ENCODE assay signal across 8 mouse cellular contexts in genomic region chr13:23585442-23586098, GRCm38 (mm10). TPM values are rescaled to one million over a fixed set of nuclear protein-coding genes. Genes with fewer than 3 reads are reported as not detected.
DNase-seq lines count a peak whose midpoint lies in the region; ATAC-seq and TF ChIP-seq lines count a peak whose summit lies in the region.
"Not testable (repeated sequence)": the region's sequence is repeated elsewhere in the genome, so short reads cannot be mapped to it uniquely, and the experiment has no call there.

No protein-coding gene starts in this region.

- 0% methylated on average over 34 of the region's 36 CpGs for WGBS in forebrain, embryonic 13.5 days
- under 1% methylated on average over 34 of the region's 36 CpGs for WGBS in large intestine, adult 2 months
- 0% methylated on average over 27 of the region's 36 CpGs for WGBS in liver, embryonic 16.5 days (ENCODE audit: insufficient replicate concordance)
- WGBS in neural tube, embryonic 12.5 days, result 0% methylated on average over 31 of the region's 36 CpGs
- under 1% methylated on average over 18 of the region's 36 CpGs for WGBS in stomach, postnatal 0 days

- H3K4me2 ChIP-seq in CH12.LX (ENCODE audit: insufficient read depth, low read depth, poor library complexity, severe bottlenecking), result peak overlapping the region; percentile 96
- peak overlapping the region; percentile 76 for H3K4me2 ChIP-seq in forebrain, embryonic 13.5 days
- peak overlapping the region; percentile 69 for H3K4me2 ChIP-seq in liver, embryonic 16.5 days (ENCODE audit: low read depth, low read length)
- peak overlapping the region; percentile 71 for H3K4me2 ChIP-seq in neural tube, embryonic 12.5 days (replicated peaks)
- H3K4me2 ChIP-seq in stomach, postnatal 0 days (replicated peaks; ENCODE audit: low read depth), result peak overlapping the region; percentile 80

- not testable (repeated sequence) for TF ChIP-seq RAD21 in CH12.LX (IDR thresholded peaks at IDR 0.05; ENCODE audit: low read depth, low read length)

- H3K4me1 ChIP-seq in CH12.LX (ENCODE audit: control insufficient read depth in 1 of 2, insufficient read depth in 2 of 2), result peaks cover 3 to 47% of the 10 kb centered on the region in 2 experiments
- peaks cover 40% of the 10 kb centered on the region for H3K4me1 ChIP-seq in forebrain, embryonic 13.5 days
- peaks cover 29% of the 10 kb centered on the region for H3K4me1 ChIP-seq in liver, embryonic 16.5 days (ENCODE audit: control insufficient read depth, low read depth, low read length)
- H3K4me1 ChIP-seq in neural tube, embryonic 12.5 days, result peaks cover 27% of the 10 kb centered on the region
- H3K4me1 ChIP-seq in stomach, postnatal 0 days (replicated peaks; ENCODE audit: control insufficient read depth, insufficient read depth), result not testable (repeated sequence)

- H3K27ac ChIP-seq in CH12.LX (ENCODE audit: insufficient read depth, low read depth), result peak overlapping the region; percentile 94
- peak overlapping the region; percentile 99 for H3K27ac ChIP-seq in forebrain, embryonic 13.5 days
- H3K27ac ChIP-seq in liver, embryonic 16.5 days (ENCODE audit: low read length), result peak overlapping the region; percentile 100
- peak overlapping the region; percentile 86 for H3K27ac ChIP-seq in neural tube, embryonic 12.5 days
- H3K27ac ChIP-seq in stomach, postnatal 0 days (replicated peaks), result peak overlapping the region; percentile 97

- not testable (repeated sequence) for H3K36me3 ChIP-seq in CH12.LX (replicated peaks in 1 of 2; ENCODE audit: control insufficient read depth in 1 of 2, insufficient read depth in 1 of 2, low read length in 1 of 2); forebrain, embryonic 13.5 days (ENCODE audit: poor library complexity, severe bottlenecking); liver, embryonic 16.5 days (ENCODE audit: control insufficient read depth, insufficient read depth); neural tube, embryonic 12.5 days; stomach, postnatal 0 days (ENCODE audit: control insufficient read depth, insufficient read depth, low read length)

- TF ChIP-seq CTCF in CH12.LX (conservative IDR thresholded peaks at IDR 0.05 in 1 of 2, IDR thresholded peaks at IDR 0.05 in 1 of 2; ENCODE audit: low read depth in 2 of 2, low read length in 2 of 2); stomach, postnatal 0 days (IDR thresholded peaks at IDR 0.05; ENCODE audit: low read depth): not testable (repeated sequence)

- TF ChIP-seq POLR2A in CH12.LX (IDR thresholded peaks at IDR 0.05; ENCODE audit: low read depth, low read length), result peak; percentile 97

- peak overlapping the region; percentile 98 for H3K9ac ChIP-seq in CH12.LX (ENCODE audit: insufficient read depth, low read depth)
- H3K9ac ChIP-seq in forebrain, embryonic 13.5 days, result peak overlapping the region; percentile 85
- peak overlapping the region; percentile 82 for H3K9ac ChIP-seq in liver, embryonic 16.5 days (ENCODE audit: low read depth, low read length)
- H3K9ac ChIP-seq in neural tube, embryonic 12.5 days, result peak overlapping the region; percentile 72
- H3K9ac ChIP-seq in stomach, postnatal 0 days (ENCODE audit: low read length), result peak overlapping the region; percentile 76

- TF ChIP-seq EP300 in CH12.LX (IDR thresholded peaks at IDR 0.05; ENCODE audit: low read length); stomach, postnatal 0 days (optimal IDR thresholded peaks at IDR 0.05): not testable (repeated sequence)

- peak overlapping the region; percentile 23 to 47 (median 45) for H3K4me3 ChIP-seq in CH12.LX (replicated peaks in 1 of 3; ENCODE audit: low read depth in 2 of 3, low read length in 2 of 3, poor library complexity in 1 of 3)
- H3K4me3 ChIP-seq in forebrain, embryonic 13.5 days, result peak overlapping the region; percentile 50
- H3K4me3 ChIP-seq in liver, embryonic 16.5 days (ENCODE audit: low read depth, low read length), result peak overlapping the region; percentile 65
- H3K4me3 ChIP-seq in neural tube, embryonic 12.5 days, result peak overlapping the region; percentile 42
- peak overlapping the region; percentile 57 for H3K4me3 ChIP-seq in stomach, postnatal 0 days (ENCODE audit: low read depth, low read length)

- dilution Hi-C loops in CH12.LX (cut with MboI; ENCODE audit: extremely low pct_ligation_motif_present, extremely low pct_unique_long_range_greater_than_20kb, low sequenced_read_pairs), result not testable (repeated sequence)

- not testable (repeated sequence) for H3K27me3 ChIP-seq in CH12.LX (replicated peaks); forebrain, embryonic 13.5 days; liver, embryonic 16.5 days (ENCODE audit: control insufficient read depth, insufficient read depth, low read depth, low read length); neural tube, embryonic 12.5 days (replicated peaks); stomach, postnatal 0 days (ENCODE audit: control insufficient read depth, insufficient read depth, low read length)

- intact Hi-C loops in heart, postnatal 14 days (cut with DNase I), result loop anchor here (5.0 to 10.0 kb wide), 2 partner anchors 37 to 1831 kb away; partner anchors contain the start of genes Hist1h1e, Hist1h2ak, Hist1h2be and Hist1h2bn

- DNase-seq in CH12.LX (ENCODE audit: extremely low read depth), result peak; percentile 93
- peak; percentile 62 to 67 for DNase-seq in heart, postnatal 14 days
- peak; percentile 81 for DNase-seq in large intestine, adult 2 months (ENCODE audit: low read depth, low spot score)
- peak; percentile 63 for DNase-seq in stomach, postnatal 0 days (ENCODE audit: low spot score)

- H3K9me3 ChIP-seq in CH12.LX (replicated peaks; ENCODE audit: low read length); forebrain, embryonic 13.5 days (replicated peaks); liver, embryonic 16.5 days (replicated peaks; ENCODE audit: control insufficient read depth, low read length); neural tube, embryonic 12.5 days; stomach, postnatal 0 days (ENCODE audit: control insufficient read depth, low read length): not testable (repeated sequence)

- not testable (repeated sequence) for H3K79me2 ChIP-seq in CH12.LX (replicated peaks; ENCODE audit: control insufficient read depth, extremely low read depth, insufficient read depth, poor library complexity, severe bottlenecking)

- peak; percentile 91 for ATAC-seq in cerebellum, adult (ENCODE audit: insufficient number of reproducible peaks, low FRiP score, low TSS enrichment)
- peak; percentile 90 for ATAC-seq in forebrain, embryonic 13.5 days
- peak; percentile 72 for ATAC-seq in liver, embryonic 16.5 days (ENCODE audit: low read depth)
- peak; percentile 88 for ATAC-seq in neural tube, embryonic 12.5 days (ENCODE audit: low FRiP score, low read depth)
- peak; percentile 89 for ATAC-seq in stomach, postnatal 0 days (ENCODE audit: low FRiP score, low TSS enrichment)

- in situ Hi-C loops in CH12.LX (cut with MboI; ENCODE audit: low pct_ligation_motif_present, low pct_unique_long_range_greater_than_20kb, low sequenced_read_pairs), result not testable (repeated sequence)

RNA-seq across cellular contexts. Expression of gene Hist1h4d, which starts 4.2 kb away (rescaled TPM):
- total RNA-seq in CH12.LX (2012; rRNA removed), result 1,558 and 1,831 TPM in 2 replicates
- 13.8 and 27.7 TPM in 2 replicates for total RNA-seq in CH12.LX (2014; rRNA removed)
- 2.4 and 6.7 TPM in 2 replicates for polyA plus RNA-seq in CH12.LX (2012; ENCODE audit: insufficient read length, low read depth)
- polyA plus RNA-seq in forebrain, embryonic 13.5 days (2015; fragmentation: Nextera tagmentation; extraction: Ambion mirVana), result 160 and 172 TPM in 2 replicates
- 100 to 1,000 TPM in 1 of 2 experiments, 10 to 100 TPM in 1; 92.0 to 119 TPM for total RNA-seq in heart, postnatal 14 days (2021)
- 13.6 and 13.7 TPM in 2 replicates for polyA plus RNA-seq in large intestine, adult 2 months (2012; rRNA removed)
- polyA plus RNA-seq in liver, embryonic 16.5 days (2015; fragmentation: Nextera tagmentation; extraction: Ambion mirVana), result 126 and 155 TPM in 2 replicates
- polyA plus RNA-seq in neural tube, embryonic 12.5 days (2016; fragmentation: Nextera tagmentation; extraction: Ambion mirVana), result 65.8 and 97.5 TPM in 2 replicates
- polyA plus RNA-seq in stomach, postnatal 0 days (2015; fragmentation: Nextera tagmentation; extraction: Ambion mirVana), result 32.0 and 48.7 TPM in 2 replicates

RNA-seq across cellular contexts. Expression of gene Hist1h3d, which starts 10.0 kb away (rescaled TPM):
- 164 and 182 TPM in 2 replicates for total RNA-seq in CH12.LX (2012; rRNA removed)
- 10.3 and 13.5 TPM in 2 replicates for total RNA-seq in CH12.LX (2014; rRNA removed)
- polyA plus RNA-seq in CH12.LX (2012; ENCODE audit: insufficient read length, low read depth), result 0.65 and 0.94 TPM in 2 replicates
- 8.8 TPM in 2 replicates for polyA plus RNA-seq in forebrain, embryonic 13.5 days (2015; fragmentation: Nextera tagmentation; extraction: Ambion mirVana)
- 10 to 100 TPM in 1 of 2 experiments, 1 to 10 TPM in 1; 7.8 to 17.6 TPM for total RNA-seq in heart, postnatal 14 days (2021)
- polyA plus RNA-seq in large intestine, adult 2 months (2012; rRNA removed), result 9.5 and 13.9 TPM in 2 replicates
- polyA plus RNA-seq in liver, embryonic 16.5 days (2015; fragmentation: Nextera tagmentation; extraction: Ambion mirVana), result 6.6 and 7.7 TPM in 2 replicates
- 3.8 and 4.9 TPM in 2 replicates for polyA plus RNA-seq in neural tube, embryonic 12.5 days (2016; fragmentation: Nextera tagmentation; extraction: Ambion mirVana)
- 1.7 and 4.2 TPM in 2 replicates for polyA plus RNA-seq in stomach, postnatal 0 days (2015; fragmentation: Nextera tagmentation; extraction: Ambion mirVana)

RNA-seq across cellular contexts. Expression of gene Hist1h2ad, which starts 11.4 kb away (rescaled TPM):
- total RNA-seq in CH12.LX (2012; rRNA removed) (744 and 796 TPM in 2 replicates), CH12.LX (2014; rRNA removed) (9.1 and 13.2 TPM in 2 replicates)
- polyA plus RNA-seq in CH12.LX (2012; ENCODE audit: insufficient read length, low read depth), result 0.53 TPM in 1 of 2 replicates, not detected in the other
- polyA plus RNA-seq in forebrain, embryonic 13.5 days (2015; fragmentation: Nextera tagmentation; extraction: Ambion mirVana), result 3.8 and 4.8 TPM in 2 replicates
- total RNA-seq in heart, postnatal 14 days (2021), result 10 to 100 TPM; 15.1 to 24.5 TPM
- 3.6 and 7.5 TPM in 2 replicates for polyA plus RNA-seq in large intestine, adult 2 months (2012; rRNA removed)
- polyA plus RNA-seq in liver, embryonic 16.5 days (2015; fragmentation: Nextera tagmentation; extraction: Ambion mirVana), result 2.2 and 3.8 TPM in 2 replicates
- polyA plus RNA-seq in neural tube, embryonic 12.5 days (2016; fragmentation: Nextera tagmentation; extraction: Ambion mirVana), result 0.86 and 2.8 TPM in 2 replicates
- polyA plus RNA-seq in stomach, postnatal 0 days (2015; fragmentation: Nextera tagmentation; extraction: Ambion mirVana), result 0.67 and 0.79 TPM in 2 replicates

RNA-seq across cellular contexts. Expression of gene Hist1h2bf, which starts 11.6 kb away (rescaled TPM):
- total RNA-seq in CH12.LX (2012; rRNA removed), result 1,243 and 1,273 TPM in 2 replicates
- 28.3 and 50.8 TPM in 2 replicates for total RNA-seq in CH12.LX (2014; rRNA removed)
- polyA plus RNA-seq in CH12.LX (2012; ENCODE audit: insufficient read length, low read depth), result 1.7 TPM in 1 of 2 replicates, not detected in the other
- 10.3 and 11.2 TPM in 2 replicates for polyA plus RNA-seq in forebrain, embryonic 13.5 days (2015; fragmentation: Nextera tagmentation; extraction: Ambion mirVana)
- total RNA-seq in heart, postnatal 14 days (2021), result 10 to 100 TPM; 45.4 to 89.0 TPM
- polyA plus RNA-seq in large intestine, adult 2 months (2012; rRNA removed), result 9.1 and 18.1 TPM in 2 replicates
- polyA plus RNA-seq in liver, embryonic 16.5 days (2015; fragmentation: Nextera tagmentation; extraction: Ambion mirVana), result 3.7 and 5.9 TPM in 2 replicates
- polyA plus RNA-seq in neural tube, embryonic 12.5 days (2016; fragmentation: Nextera tagmentation; extraction: Ambion mirVana), result 3.4 and 6.6 TPM in 2 replicates
- polyA plus RNA-seq in stomach, postnatal 0 days (2015; fragmentation: Nextera tagmentation; extraction: Ambion mirVana), result 1.1 and 3.2 TPM in 2 replicates

RNA-seq across cellular contexts. Expression of gene Hist1h2bg, which starts 14.4 kb away (rescaled TPM):
- total RNA-seq in CH12.LX (2012; rRNA removed) (2,765 and 3,252 TPM in 2 replicates), CH12.LX (2014; rRNA removed) (118 and 136 TPM in 2 replicates)
- polyA plus RNA-seq in CH12.LX (2012; ENCODE audit: insufficient read length, low read depth), result 9.1 and 9.4 TPM in 2 replicates
- 8.9 and 11.5 TPM in 2 replicates for polyA plus RNA-seq in forebrain, embryonic 13.5 days (2015; fragmentation: Nextera tagmentation; extraction: Ambion mirVana)
- total RNA-seq in heart, postnatal 14 days (2021), result 100 to 1,000 TPM; 100 to 175 TPM
- polyA plus RNA-seq in large intestine, adult 2 months (2012; rRNA removed), result 29.0 and 42.0 TPM in 2 replicates
- polyA plus RNA-seq in liver, embryonic 16.5 days (2015; fragmentation: Nextera tagmentation; extraction: Ambion mirVana), result 10.6 and 13.5 TPM in 2 replicates
- 8.8 and 11.8 TPM in 2 replicates for polyA plus RNA-seq in neural tube, embryonic 12.5 days (2016; fragmentation: Nextera tagmentation; extraction: Ambion mirVana)
- polyA plus RNA-seq in stomach, postnatal 0 days (2015; fragmentation: Nextera tagmentation; extraction: Ambion mirVana), result 4.9 and 10.5 TPM in 2 replicates

Comparison
In these comparisons a context has a peak if more than half of its experiments do, and no peak if none do; other contexts are left out.
1. Peak in every context shown above with its lines: DNase-seq, ATAC-seq, H3K4me3 ChIP-seq and H3K27ac ChIP-seq.